Mouse (Mus musculus) heart, postnatal 0 days (tissue): ENCODE data around the gene Pank1.

Experiments
- CTCF ChIP-seq: IDR thresholded peaks from 2 replicates; pipeline ENCODE4 v1.5.1; 2016; ENCODE audit warnings: antibody characterized with exemption, control low read depth, low read depth
- EP300 ChIP-seq: IDR thresholded peaks from 2 replicates; pipeline ENCODE4 v1.6.1; 2016; ENCODE audit warnings: antibody characterized with exemption, low read depth

- TF ChIP-seq CTCF: no peak
- TF ChIP-seq EP300: no peak
Observed at GRCm38 (mm10) chr19:34805071-34805470, 74.2 kb downstream of the Pank1 start.
